Mouse (Mus musculus) left cerebral cortex, postnatal 10 days (tissue): ENCODE data around the gene Crip2. TPM values are rescaled to one million over a fixed set of nuclear protein-coding genes. Genes with fewer than 3 reads are reported as not detected.

Source experiments
- DNase-seq, 2 experiments: peaks; one replicate each; pipeline ENCODE4 v3.0.0; 2021 to 2022; ENCODE audit warnings: low spot score in 2 of 2, mixed read lengths in 1 of 2; ENCODE audit errors: extremely low spot score in 1 of 2
- intact Hi-C: fragments of 180-260 bp; cut with DNase I; formaldehyde crosslinking; loops from one replicate; pipeline ENCODE4 v1.15.1; 2025
- total RNA-seq, 2 experiments: library from RNA; stranded (reverse); gene quantifications; 2 replicates each; pipeline ENCODE4 v1.2.3; 2021

Crip2 gene
- total RNA-seq, 2 experiments from 2014 or later = 220 to 253 TPM

GRCm38 (mm10) chr12:113119516-113120410, 20.3 kb upstream of the Crip2 start:
- intact Hi-C loops = no loop called here

GRCm38 (mm10) chr12:113124726-113125125, 15.3 kb upstream of the Crip2 start:
- intact Hi-C loops = no loop called here
- peak in 1 of 2 experiments; percentile 21 for DNase-seq

More at GRCm38 (mm10) chr12:113119516-113120410, 20.3 kb upstream of the Crip2 start:
- DNase-seq = peak; percentile 74 to 83

- DNase-seq = peak in 1 of 2 experiments; percentile 31
- intact Hi-C loops = no loop called here
These were observed 9.3 kb upstream of the Crip2 start for GRCm38 (mm10) chr12:113130732-113131131.

GRCm38 (mm10) chr12:113131601-113132000, 8.4 kb upstream of the Crip2 start:
- DNase-seq = peak in 1 of 2 experiments; percentile 24
- intact Hi-C loops = no loop called here

GRCm38 (mm10) chr12:113132567-113132966, 7.5 kb upstream of the Crip2 start:
- intact Hi-C loops = no loop called here
- DNase-seq = peak in 1 of 2 experiments; percentile 77

GRCm38 (mm10) chr12:113133260-113133659, 6.8 kb upstream of the Crip2 start:
- intact Hi-C loops = no loop called here
- no peak for DNase-seq

GRCm38 (mm10) chr12:113133861-113134403, 6.1 kb upstream of the Crip2 start:
- DNase-seq = no peak
- intact Hi-C loops = no loop called here

GRCm38 (mm10) chr12:113134502-113134901, 5.5 kb upstream of the Crip2 start:
- intact Hi-C loops = no loop called here

GRCm38 (mm10) chr12:113135401-113135800, 4.6 kb upstream of the Crip2 start:
- intact Hi-C loops = no loop called here
- DNase-seq = no peak

More at GRCm38 (mm10) chr12:113134502-113134901, 5.5 kb upstream of the Crip2 start:
- DNase-seq = no peak

GRCm38 (mm10) chr12:113136492-113137020, 3.5 kb upstream of the Crip2 start:
- DNase-seq = no peak
- intact Hi-C loops = no loop called here

- intact Hi-C loops = no loop called here
- no peak for DNase-seq
These were observed 2.5 kb upstream of the Crip2 start for GRCm38 (mm10) chr12:113137260-113138213.

- no peak for DNase-seq
- intact Hi-C loops = no loop called here
These were observed 1.7 kb upstream of the Crip2 start for GRCm38 (mm10) chr12:113138291-113138690.

GRCm38 (mm10) chr12:113138901-113139864, 853 bp upstream of the Crip2 start:
- intact Hi-C loops = no loop called here

GRCm38 (mm10) chr12:113140616-113141411, 778 bp downstream of the Crip2 start:
- DNase-seq = no peak
- intact Hi-C loops = loop anchor here (5.0 kb wide), 1 partner anchor 46 kb away; the partner anchor contains the start of gene Tmem121

More at GRCm38 (mm10) chr12:113138901-113139864, 853 bp upstream of the Crip2 start:
- no peak for DNase-seq

- DNase-seq = peak in 1 of 2 experiments; percentile 79
- intact Hi-C loops = loop anchor here (5.0 kb wide), 1 partner anchor 46 kb away; the partner anchor contains the start of gene Tmem121
These were observed 1.5 kb downstream of the Crip2 start for GRCm38 (mm10) chr12:113141531-113141973.
